Mouse (Mus musculus): ENCODE data around the gene Tcf3.

Gene Tcf3

DNA sequence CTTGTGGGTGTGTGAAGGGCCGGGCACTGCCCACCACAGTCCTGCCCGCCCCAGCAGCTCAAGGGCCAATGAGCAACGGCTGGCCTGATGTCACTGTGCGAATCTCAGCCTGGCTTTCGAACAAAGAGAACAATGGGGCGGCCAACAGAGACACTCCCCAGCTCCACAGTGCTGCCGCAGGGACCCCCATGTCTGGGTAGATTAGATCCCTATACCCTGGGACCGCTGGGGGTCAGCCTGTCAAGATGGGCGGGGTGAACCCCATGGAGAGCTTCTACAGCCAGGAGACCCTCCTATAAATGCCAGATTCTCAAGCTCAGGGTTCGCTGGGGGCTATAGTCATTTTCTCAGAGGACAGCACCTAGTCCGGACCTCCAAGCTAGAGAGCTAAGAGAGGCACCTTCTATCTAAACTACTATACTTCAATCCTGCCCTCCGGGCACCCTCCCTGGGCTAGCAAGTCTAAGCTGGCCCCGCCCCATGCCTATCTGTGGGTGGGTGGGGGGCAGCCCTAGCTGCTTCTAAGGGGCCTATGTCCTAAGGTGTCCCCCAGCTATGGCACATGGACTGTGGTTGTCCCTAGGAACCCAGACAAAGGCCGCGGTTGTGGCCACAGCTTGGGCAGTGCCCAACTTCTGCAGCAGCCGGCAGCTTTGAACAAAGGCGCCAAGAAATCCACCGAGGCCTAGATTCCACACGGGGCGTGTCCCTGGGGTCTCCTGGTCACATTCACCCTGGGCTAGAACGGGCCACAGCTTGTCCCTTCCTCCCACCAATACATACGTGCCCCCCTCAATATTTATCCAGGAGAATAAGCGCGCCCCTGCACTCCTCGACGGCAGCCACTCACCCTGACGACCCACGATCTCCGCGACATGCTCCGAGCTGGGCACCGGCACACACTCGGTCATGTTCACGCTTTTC lies 47.4 kb downstream of the Tcf3 start:
- DNase-seq (ENCODE audit: low read depth, low spot score) = no peak

DNA sequence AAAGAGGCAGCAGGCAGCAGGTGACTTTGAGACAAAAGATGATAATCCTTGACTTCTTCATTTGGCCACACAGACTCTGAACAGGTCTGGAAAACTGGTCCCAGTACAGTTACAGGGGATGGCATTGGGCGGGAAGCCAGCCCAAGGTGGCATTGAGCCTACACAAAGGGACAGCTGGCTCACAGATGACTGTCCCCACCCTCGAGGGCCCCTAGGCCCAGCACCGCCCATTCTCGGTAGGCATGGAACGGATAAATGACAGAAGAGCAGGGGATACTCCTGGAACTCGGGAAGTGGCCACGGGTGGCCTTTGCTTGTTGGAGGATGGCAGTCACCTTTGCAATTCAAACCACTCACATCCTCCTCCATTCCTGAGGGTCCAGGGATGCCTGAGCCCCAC lies 48.1 kb downstream of the Tcf3 start:
- no peak for DNase-seq (ENCODE audit: low read depth, low spot score)

DNA sequence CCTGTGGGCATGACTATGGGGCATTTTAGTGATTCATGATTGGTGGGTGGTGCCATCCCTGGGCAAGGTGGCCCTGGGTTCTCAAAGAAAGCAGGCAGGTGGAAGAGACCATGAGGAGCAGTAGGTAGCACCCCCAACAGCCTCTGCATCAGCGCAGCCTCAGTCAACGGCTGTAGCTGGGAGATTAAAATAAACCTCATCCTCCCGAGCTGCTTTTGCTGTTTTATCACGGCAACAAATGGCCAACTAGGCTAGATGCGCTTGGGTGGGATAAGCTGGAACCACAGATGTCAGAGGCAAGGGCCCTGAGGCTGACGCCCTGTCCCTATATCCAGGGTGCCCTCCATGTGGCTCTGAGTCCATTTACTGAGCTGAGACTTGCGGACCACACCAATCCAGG lies 48.7 kb downstream of the Tcf3 start:
- no peak for DNase-seq (ENCODE audit: low read depth, low spot score)

DNA sequence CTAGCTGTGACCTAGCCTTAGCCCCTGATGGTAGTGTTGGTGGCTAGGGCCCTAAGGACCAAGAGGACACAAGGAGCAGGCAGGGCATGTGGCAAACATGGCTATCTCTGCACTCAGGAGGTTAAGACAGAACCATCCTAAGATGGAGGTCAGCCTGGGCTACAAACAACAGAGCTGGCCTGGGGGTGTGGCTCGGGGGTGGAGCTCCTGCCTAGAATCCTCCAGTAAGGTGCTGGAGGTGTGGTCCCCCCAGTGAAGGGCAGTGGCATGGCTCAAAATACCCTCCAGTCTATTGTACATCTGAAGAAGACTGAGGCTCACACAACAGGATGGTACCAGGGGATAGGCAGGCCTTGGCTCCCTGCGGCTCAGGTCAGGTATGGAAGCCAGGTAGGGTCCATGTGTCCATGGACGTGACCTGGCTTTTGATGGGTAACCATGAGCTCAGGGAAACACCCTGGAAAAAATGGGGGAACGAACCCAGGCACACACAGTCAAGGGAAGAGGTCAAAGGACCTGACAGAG lies 49.3 kb downstream of the Tcf3 start:
- no peak for DNase-seq (ENCODE audit: low read depth, low spot score)

DNA sequence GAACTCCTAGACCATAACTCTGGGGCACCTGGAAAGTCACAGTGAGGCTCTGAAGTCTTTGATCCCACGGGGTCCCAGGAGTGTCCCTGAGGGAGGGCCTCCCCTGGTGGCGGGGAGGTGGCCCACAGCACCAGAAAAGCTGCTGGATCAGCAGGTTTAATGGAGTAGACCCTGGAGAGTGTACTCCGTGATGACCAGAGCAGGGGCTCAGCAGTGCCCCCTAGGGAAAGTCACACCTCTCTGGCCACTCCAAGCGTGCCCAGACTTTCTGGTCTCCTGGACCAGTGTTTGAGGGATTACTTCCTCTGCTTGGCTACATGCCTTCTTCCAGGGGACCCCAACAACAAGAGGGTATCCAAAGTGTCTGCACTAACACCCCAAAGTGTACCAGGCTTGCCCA lies 50.0 kb downstream of the Tcf3 start:
- DNase-seq (ENCODE audit: low read depth, low spot score) = no peak

DNA sequence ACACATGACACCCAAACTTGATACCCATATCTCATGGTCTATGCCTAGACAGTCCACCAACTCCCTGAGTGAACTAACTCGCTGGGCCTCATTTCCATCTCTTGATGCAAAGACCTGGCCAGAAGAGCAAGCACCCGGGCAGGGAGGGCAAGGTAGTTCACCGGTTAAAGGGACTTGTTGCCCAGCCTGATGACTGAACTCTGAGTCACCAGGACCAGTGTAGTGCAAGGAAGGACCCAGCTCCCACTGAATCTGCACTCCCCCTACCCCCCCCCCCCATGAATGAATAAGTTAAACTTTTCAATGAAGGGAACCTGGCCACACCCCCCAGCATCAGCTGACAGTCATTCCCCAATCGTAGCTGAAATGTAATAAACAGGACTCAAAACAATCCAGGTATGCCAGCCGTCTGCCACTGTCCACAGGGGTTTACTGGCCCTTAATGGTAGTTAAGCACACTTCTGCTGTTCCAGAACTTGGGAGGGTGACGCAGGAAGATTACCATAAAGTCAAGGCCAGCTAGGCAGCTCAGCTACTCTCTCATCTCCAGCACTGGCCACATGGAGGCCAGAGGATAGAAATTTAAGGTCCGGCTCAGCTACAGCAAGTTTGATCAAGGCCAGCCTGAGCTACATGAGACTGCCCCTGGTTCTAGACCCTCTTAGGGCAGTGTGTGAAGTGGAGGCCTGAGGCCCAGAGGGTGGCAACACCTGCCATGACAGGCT lies 50.6 kb downstream of the Tcf3 start:
- DNase-seq (ENCODE audit: low read depth, low spot score) = no peak

DNA sequence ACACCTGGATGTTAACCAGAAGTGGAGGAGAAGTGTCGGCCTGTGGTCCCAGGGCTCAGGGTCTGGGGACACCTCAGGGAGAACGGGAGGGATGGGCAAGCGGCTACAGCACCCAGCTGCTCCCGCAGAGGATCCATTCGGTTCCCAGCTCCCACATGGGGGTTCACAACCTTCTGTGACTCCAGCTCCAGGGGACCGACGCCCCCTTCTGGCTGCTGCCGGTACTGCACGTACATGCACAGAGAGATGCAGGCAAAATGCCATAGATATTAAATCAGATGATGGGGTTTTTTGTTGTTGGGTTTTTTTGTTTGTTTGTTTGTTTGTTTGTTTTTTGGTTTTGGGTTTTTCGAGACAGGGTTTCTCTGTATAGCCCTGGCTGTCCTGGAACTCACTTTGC lies 55.7 kb downstream of the Tcf3 start:
- no peak for DNase-seq (ENCODE audit: low read depth, low spot score)

DNA sequence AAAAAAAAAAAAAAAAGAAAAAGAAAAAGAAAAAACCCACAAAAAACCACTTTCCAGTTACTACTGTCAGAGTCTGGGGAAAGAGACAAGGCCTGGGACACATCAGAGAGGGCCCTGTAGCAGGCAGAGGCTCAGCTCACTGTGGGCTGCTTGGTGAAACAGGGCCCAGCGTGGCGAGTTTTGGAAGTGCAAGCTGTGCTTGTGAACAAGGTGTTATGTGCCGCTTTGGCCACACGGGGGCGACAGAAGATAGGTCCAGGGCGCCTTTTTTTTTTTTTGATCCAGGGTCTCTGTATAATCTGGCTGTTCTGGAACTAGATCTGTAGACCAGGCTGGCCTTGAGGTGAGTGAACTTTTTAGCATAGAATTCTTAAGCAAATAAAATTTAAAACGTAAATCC lies 57.3 kb downstream of the Tcf3 start:
- DNase-seq (ENCODE audit: low read depth, low spot score) = peak; percentile 90

DNA sequence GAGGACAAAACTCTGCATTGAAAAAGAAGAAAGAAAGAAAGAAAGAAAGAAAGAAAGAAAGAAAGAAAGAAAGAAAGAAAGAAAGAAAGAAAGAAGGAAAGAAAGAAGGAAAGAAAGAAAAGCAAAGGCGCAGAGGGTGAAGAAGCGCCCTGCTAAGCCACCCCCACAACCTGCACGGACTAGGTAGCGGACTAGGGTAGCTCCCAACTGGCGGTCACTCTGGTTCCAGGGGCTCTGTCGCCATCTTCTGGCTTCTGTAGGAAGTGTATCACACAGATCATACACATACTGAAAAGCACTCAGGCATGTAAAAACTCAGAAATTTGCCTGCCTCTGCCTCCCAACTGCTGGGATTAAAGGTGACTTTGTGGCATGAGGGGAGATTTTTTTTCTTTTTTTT lies 59.4 kb downstream of the Tcf3 start:
- DNase-seq (ENCODE audit: low read depth, low spot score) = no peak

DNA sequence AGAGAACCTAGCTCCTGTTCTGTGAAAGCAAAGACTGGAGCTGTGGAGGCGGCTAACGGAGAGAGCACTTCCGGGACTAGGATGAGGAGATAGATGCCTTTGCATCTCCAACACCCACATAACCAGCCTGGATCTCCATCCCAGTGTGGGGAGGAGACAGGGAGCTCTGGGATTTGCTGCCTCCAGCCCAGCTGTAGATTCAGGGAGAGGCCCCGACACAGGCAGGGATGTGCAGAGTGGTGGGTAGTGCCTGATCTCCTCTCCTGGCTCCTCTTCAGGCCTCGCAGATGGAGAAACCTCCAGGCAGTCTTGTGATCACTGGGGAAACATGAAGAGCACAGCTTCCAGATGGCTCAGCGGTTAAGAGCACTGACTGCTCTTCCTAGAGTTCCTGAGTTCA lies 60.7 kb downstream of the Tcf3 start:
- DNase-seq (ENCODE audit: low read depth, low spot score) = no peak

DNA sequence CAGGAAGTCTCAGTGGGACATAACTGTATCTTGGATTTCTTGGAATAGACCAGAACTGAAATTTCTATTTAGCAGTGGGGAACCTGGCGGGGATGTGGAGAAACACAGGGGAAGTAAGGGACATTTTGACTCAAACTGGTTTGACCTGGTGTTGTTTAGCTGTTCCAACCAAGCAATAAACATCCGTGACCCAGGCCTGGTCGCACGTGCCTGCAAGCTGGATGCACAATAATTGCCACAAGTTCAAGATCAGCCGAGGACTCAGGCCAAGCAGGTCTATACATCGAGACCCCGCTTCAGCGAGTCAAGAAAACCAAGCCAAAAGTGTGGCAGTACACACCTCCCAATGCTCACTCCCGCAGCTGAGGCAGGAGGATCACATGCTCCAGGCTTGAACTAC lies 61.5 kb downstream of the Tcf3 start:
- no peak for DNase-seq (ENCODE audit: low read depth, low spot score)

DNA sequence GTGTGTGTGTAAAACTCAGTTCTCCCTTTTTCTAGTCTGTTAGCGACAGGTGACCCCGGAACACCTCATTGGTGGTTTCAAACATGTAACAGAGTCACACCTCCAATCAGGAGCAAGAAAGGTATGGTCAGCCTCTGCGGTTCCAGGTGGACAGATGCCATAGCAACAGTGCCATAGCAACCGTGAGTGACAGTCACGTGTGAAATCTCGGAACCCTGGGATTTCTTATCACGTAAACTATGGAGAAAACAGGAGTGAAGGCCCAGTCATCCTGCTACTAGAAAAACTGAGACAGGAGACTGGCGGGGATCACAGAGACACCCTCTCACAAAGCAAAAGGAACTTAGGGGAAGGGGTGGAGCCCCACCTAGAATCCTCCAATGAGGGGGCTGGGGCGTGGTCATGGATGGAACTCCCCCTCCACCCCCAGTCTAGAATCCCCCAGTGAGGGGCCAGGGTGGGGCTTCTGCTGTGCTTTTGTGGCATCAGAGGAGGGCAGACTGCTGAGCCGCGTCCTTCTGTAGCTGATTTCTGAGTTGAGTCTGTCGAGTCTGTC lies 62.0 kb downstream of the Tcf3 start:
- DNase-seq (ENCODE audit: low read depth, low spot score) = no peak

DNA sequence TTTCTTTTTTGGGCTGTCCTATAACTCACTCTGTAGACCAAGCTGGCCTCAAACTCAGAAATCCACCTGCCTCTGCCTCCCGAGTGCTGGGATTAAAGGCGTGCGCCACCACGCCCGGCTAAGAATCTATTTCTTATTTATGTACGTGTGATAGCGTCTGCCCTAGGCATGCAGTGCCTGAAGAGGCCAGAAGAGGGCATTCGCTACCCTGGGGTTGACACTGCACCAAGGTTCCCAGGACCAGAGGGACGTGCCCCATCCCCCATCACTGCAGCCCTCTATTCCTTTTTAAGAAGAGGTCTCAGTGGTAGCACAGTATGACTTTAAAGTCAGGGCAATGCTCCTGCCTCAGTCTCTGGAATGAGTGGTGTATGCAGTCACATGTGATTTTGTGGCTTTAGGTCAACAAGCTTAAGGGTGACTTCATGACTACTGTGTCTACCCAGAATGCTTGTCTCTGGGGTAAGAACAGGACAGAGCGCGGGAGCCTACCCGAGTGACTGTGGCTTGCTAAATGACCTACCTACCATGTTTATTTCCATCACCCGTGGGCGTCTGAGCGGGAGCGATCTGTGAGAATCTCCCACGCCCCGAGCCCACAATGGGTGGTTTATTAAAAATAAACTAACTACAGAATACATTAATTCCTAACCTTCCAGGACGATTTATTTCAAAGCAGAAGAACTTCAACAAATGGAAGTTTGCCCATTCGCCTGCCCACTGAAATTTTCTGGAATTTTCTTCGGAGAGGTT lies 63.3 kb downstream of the Tcf3 start:
- DNase-seq (ENCODE audit: low read depth, low spot score) = no peak

DNA sequence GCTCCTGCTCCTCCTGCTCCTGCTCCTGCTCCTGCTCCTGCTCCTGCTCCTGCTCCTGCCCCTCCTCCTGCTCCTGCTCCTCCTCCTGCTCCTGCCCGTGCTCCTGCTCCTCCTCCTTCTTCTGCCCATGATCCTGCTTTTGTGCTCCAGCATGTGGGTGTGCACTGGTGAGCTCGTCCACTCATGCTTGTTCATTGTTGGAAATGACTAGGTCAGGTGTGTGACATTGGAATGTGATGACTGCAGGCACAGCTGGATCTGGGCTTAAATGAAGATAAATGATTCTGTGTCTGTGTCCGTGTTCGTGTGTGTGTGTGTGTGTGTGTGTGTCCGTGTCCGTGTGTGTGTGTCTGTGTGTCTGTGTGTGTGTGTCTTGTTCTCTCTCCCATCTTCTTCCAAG lies 65.1 kb downstream of the Tcf3 start:
- DNase-seq (ENCODE audit: low read depth, low spot score) = no peak

DNA sequence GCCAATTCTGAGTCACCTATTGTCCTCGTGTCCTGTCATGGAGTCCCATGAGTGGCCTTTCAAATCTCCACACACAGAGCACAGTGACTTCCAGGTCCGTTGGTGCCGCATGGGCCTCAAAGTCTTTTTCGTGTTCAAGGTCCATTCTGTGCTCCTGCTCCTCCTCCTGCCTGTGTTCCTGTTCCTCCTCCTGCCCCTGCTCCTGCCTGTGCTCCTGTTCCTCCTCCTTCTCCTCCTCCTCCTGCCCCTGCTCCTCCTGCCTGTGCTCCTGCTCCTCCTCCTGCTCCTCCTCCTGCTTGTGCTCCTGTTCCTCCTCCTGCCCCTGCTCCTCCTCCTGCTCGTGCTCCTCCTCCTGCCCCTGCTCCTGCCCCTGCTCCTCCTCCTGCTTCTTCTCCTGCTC lies 65.5 kb downstream of the Tcf3 start:
- no peak for DNase-seq (ENCODE audit: low read depth, low spot score)

DNA sequence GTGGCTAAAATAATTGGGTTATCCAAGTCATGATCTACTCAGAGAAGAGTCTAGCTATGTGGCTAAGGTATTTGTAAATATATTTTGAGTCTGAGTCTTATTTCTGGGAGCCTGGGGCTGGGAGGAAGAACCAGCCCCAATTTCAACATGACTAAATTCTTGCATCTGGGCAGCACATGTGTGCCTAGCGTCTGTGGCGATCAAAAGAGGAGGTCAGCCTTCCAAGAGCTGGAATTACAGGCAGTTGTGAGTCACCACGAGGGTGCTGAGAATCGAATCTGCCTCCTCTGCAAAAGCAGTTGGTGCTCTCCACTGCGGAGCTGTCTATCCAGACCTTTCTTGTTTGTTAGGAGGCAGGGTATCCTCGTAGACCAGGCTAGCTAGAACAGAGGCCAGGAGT lies 67.7 kb downstream of the Tcf3 start:
- no peak for DNase-seq (ENCODE audit: low read depth, low spot score)

DNA sequence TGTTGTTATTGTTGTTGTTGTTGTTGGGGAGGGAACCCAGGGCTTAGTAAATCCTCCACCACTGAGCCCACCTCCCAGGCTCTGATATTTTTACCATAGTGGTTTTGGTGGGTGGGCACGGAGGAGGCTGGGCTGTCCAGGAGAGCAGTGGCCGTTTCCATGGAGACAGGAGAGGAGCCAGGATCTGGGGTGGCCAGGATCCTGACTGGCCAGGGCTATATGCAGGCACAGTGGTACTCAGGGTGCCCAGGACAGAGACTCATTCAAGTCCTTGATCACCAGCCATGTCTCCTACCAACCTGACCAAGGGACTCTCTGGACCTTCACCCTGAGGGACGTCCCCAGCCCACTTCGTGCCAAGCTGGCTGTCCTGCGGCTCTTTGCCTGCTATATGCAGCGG lies 69.7 kb downstream of the Tcf3 start:
- no peak for DNase-seq (ENCODE audit: low read depth, low spot score)
